Mouse (Mus musculus) mouse embryonic stem cell (cell line): Measurements from ENCODE around the gene Slc25a13.

Source experiments
- in situ Hi-C, 2 experiments: fragments of 300-500 bp; cut with MboI; formaldehyde crosslinking; loops; 1 replicate in 1 of 2; 3 replicates in 1 of 2; pipeline ENCODE4 v1.14.3; 2019 to 2020; ENCODE audit warnings: low sequenced_read_pairs in 2 of 2, low pct_unique_long_range_greater_than_20kb in 1 of 2, mixed read lengths in 1 of 2; ENCODE audit not compliant: unreplicated experiment in 1 of 2

The Slc25a13 gene

DNA sequence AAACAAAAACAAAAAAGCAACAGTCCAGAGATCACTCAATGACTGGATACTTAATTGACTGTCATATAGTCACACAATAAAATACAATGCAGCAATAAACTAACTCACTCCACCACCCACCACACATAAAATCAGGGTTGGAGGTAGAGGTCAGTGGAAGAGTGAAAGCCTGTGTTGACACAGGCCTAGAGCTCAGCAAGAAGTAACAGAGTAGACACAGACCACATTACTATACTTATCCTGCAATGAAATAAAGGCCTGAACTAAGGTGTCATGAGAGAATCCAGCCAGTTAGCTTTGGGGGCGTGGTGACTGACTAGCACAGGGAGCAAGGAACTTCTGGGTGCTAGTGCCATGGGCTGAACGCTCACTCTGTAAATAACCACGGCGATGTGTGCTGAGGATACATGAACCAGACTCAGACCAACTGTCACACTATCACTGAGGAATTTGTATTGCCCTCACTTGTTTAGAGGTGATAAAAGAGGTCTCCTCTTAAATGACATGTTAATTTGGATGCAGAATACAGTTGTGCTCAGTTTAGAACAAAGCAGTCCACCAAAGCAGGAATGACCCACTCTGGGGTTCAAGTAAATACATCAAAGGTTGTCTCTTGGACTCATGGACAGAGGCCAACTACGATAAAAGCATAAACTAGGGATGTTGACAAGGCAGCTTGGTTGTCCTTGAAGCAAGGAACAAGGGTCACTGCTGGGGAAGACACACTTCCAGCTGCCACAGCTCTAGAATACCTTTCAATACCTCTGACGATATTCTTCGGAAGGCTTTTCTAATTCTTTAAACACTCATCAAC lies 31.8 kb downstream of the Slc25a13 start:
- in situ Hi-C loops = loop anchor here in 1 of 2 experiments (25.0 kb wide), 1 partner anchor 1502 kb away; the partner anchor contains the start of gene Asns

GRCm38 (mm10) chr6:6183601-6184000 lies 33.4 kb downstream of the Slc25a13 start:
- in situ Hi-C loops = loop anchor here in 1 of 2 experiments (25.0 kb wide), 1 partner anchor 1504 kb away; the partner anchor contains the start of gene Asns

DNA sequence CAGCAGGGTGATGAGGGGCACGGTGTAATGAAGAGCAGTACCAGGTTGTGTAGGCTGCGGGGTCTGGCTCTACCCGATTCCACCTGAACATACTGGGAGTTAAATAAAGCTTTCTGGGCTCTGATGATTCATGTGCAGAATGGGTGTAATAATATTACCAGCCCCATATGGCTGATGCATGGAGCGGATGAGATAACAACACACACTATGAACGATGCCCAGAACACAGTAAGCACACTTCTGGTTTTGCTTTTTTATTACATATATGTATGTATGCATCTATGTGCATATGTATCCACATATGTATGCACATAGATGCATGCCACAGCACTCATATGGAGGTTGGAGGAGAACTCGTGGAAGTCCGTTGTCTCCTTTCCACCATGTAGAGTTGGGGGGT lies 34.8 kb downstream of the Slc25a13 start:
- in situ Hi-C loops = loop anchor here in 1 of 2 experiments (25.0 kb wide), 1 partner anchor 1505 kb away; the partner anchor contains the start of gene Asns

GRCm38 (mm10) chr6:6178341-6178740 lies 38.6 kb downstream of the Slc25a13 start:
- in situ Hi-C loops = loop anchor here in 1 of 2 experiments (25.0 kb wide), 1 partner anchor 1509 kb away; the partner anchor contains the start of gene Asns

GRCm38 (mm10) chr6:6175350-6175971 lies 41.5 kb downstream of the Slc25a13 start:
- in situ Hi-C loops = loop anchor here in 1 of 2 experiments (25.0 kb wide), 1 partner anchor 1512 kb away; the partner anchor contains the start of gene Asns

- in situ Hi-C loops = no loop called here
Observed at GRCm38 (mm10) chr6:6173935-6174561, 42.9 kb downstream of the Slc25a13 start.

GRCm38 (mm10) chr6:6173166-6173934 lies 43.6 kb downstream of the Slc25a13 start:
- in situ Hi-C loops = no loop called here

GRCm38 (mm10) chr6:6168566-6169134 lies 48.3 kb downstream of the Slc25a13 start:
- in situ Hi-C loops = no loop called here

DNA sequence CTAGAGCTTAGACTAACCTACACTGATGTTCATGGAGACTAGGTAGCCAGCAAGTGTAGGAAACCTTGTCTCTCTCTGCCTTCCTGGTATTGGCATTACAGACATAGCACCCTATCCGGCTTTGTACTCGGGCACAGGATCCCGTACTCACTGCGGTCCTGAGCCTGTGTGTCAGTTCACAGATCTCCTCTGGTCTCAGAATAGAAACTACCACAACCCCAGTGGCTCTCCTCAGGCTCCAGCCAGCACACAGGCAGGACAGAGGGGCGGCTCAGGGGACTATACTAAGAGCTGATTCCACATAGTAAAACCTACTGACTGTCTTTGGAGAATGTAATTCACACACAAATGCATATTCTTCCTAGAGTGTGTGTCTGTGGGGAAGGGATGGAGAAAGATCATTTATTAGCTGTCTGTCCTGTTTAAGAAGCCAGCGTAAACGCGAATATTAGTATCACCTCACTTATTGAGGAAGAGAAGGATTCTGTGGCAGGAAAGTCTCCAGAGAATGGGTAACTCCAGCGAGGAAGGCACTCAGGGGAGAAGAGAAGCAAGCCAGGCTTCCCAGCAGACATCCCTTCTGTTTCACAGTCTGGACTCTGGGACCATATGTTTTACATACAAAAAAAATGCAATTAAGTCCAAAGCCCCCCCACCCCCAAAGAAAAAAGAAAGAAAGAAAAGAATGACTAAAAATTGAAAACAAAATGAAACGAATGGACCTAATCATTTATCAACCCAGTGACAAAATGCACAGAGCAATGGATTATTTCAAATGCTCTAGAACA lies 49.4 kb downstream of the Slc25a13 start:
- in situ Hi-C loops = no loop called here

DNA sequence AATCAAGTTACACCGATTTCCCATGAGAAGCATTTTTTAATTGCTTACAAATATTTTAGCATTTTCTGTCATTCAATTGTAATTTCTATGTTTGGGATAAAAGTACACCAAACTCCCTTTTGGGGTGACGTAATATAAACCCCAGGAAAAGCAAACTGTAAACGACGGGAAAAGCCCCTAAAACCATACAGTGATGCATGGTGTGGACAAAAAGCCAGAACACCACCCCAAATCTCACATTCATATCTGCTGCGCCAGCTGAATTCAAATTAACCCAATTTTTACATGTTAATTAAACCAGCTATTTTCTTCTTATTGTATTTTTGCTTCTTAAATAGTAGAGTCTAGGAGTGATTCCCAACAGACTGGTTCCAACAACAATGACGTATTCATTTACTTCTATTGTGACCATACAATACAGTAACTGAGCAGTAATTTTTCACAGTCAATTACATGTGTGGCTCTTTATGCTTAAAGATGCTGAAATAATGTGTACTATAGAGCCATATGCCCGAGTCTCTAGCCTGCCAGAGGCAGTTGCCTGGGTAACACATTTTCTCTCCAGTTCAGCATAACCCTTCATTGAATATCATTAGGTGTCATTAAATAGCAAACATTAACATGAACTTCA lies 53.9 kb downstream of the Slc25a13 start:
- in situ Hi-C loops = no loop called here

GRCm38 (mm10) chr6:6162146-6162545 lies 54.8 kb downstream of the Slc25a13 start:
- in situ Hi-C loops = no loop called here

DNA sequence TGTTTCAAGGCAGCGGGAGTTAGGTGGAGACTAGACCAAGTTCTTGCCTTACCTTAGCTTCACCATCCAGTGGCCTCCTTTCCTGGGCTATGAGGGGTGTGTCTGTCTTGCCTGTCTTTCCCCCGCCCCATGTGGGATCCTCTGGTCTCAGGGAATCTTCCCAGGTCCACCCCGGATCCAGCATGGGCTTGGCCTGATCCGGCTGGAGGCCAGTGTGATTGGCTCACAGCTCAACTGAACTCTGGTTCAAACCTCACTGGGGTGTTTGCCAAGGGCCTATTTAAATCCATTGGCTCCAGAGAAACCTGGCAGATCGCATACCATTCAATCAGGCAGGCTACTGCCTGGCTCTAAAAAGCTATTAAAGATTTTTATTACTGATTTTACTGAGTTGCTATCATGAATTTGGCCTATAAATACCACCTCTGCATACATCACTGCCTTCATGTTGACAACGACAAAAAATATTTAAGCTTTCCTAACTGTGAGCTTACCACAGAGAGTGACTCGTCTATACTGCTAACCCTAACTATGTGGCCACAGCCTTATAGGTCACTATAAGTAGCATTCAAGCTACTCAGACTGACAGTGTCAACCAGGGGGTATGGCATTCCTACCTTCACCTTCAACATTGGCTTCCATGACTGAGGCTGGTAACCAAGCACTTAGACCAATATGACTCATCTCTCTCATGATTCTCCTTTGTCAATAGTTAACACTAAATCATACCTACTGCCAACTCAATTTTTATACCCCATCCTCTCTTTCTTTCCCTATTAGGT lies 56.1 kb downstream of the Slc25a13 start:
- in situ Hi-C loops = no loop called here

- in situ Hi-C loops = no loop called here
Observed at GRCm38 (mm10) chr6:6159221-6159859, 57.6 kb downstream of the Slc25a13 start.

GRCm38 (mm10) chr6:6153426-6153825 lies 63.5 kb downstream of the Slc25a13 start:
- in situ Hi-C loops = no loop called here

- in situ Hi-C loops = no loop called here
Observed at GRCm38 (mm10) chr6:6150811-6151210, 66.2 kb downstream of the Slc25a13 start.

DNA sequence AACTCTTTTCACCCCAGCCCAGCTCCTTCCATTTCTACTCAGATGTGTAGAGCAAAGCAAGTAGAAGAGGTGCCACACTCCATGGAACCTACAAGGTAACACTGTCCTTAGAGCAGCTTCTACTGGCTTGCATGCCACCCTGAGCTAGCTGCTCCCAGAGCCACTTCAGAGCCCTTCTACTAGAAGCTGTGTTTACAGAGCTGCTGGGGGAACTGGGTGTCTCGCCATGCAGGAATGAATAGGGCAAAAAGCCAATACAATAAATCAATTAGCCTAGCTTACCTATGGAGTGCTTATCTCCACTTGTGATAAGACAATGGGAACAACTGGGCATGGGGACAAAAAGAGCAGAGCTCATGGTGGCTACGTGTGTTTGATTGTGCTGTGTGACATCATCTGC lies 67.2 kb downstream of the Slc25a13 start:
- in situ Hi-C loops = loop anchor here in 1 of 2 experiments (25.0 kb wide), 1 partner anchor 713 kb away; the partner anchor contains the start of gene Dlx6
